Mouse (Mus musculus) CH12.LX (cell line): Measurements from ENCODE around the gene Zbed3.

ENCODE experiments used
- CTCF ChIP-seq, 2 experiments: IDR thresholded peaks in 1 of 2; conservative IDR thresholded peaks in 1 of 2; 2 replicates each; pipeline ENCODE4 v1.5.1; 2011 to 2012; ENCODE audit warnings: low read depth in 2 of 2, low read length in 2 of 2, improper control_type of control experiment in 1 of 2, inconsistent platforms in 1 of 2, mild to moderate bottlenecking in 1 of 2, moderate library complexity in 1 of 2
- HCFC1 ChIP-seq: IDR thresholded peaks from 2 replicates; pipeline ENCODE4 v1.6.1; 2012; ENCODE audit warnings: low read depth, mild to moderate bottlenecking, inconsistent platforms, low read length, improper control_type of control experiment
- MAX ChIP-seq: IDR thresholded peaks from 2 replicates; pipeline ENCODE4 v1.6.1; 2011; ENCODE audit warnings: low read length, improper control_type of control experiment
- POLR2A ChIP-seq: IDR thresholded peaks from 2 replicates; pipeline ENCODE4 v1.6.1; 2011; ENCODE audit warnings: low read depth, mild to moderate bottlenecking, improper control_type of control experiment, low read length
- RAD21 ChIP-seq: IDR thresholded peaks from 2 replicates; pipeline ENCODE4 v1.6.1; 2011; ENCODE audit warnings: low read depth, mild to moderate bottlenecking, low read length, improper control_type of control experiment, moderate library complexity

DNA sequence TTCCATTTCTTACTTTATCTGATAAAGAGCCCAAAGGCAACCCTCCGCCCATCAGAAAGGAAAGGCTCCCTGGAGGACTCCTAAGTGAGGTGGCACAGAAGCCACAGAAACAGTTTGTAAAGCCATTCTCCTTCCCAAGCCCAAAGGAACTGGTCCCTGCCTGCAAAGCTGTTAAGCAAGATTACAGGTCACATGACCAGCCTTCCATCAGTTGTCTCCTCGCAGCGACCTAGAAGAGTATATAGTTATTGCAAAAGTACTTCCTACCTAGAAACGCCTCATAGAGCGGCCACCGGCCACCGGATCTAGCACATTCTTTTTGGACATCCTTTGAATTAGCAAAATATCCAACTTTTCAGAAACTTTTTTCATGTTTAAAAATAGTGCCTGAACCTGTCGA is 20.1 kb downstream of the Zbed3 start:
- TF ChIP-seq POLR2A: no peak
- TF ChIP-seq HCFC1: no peak
- TF ChIP-seq RAD21: no peak
- no peak for TF ChIP-seq CTCF (conservative IDR thresholded peaks at IDR 0.05 in 1 of 2, IDR thresholded peaks at IDR 0.05 in 1 of 2; ENCODE audit: low read depth in 2 of 2, low read length in 2 of 2)
- TF ChIP-seq MAX: no peak
